Mouse (Mus musculus): ENCODE data around the gene Mroh7. TPM values are rescaled to one million over a fixed set of nuclear protein-coding genes. Genes with fewer than 3 reads are reported as not detected.

Gene Mroh7
- polyA plus RNA-seq (2015; fragmentation: Illumina TruSeq; extraction: RNeasy Lipid Tissue Mini Kit (QIAGEN cat#74804); ENCODE audit: insufficient read depth, low read depth, low replicate concordance) = 1.2 TPM

GRCm38 (mm10) chr4:106730814-106731213 is at the start of gene Mroh7:
Mroh7 (minus strand) TSS chr4:106730925.

GRCm38 (mm10) chr4:106733636-106734035 is 2.9 kb upstream of the Mroh7 start, which contains the start of gene Fam151a:
Fam151a (plus strand) TSS chr4:106733889.

GRCm38 (mm10) chr4:106678442-106679118 is 52.1 kb downstream of the Mroh7 start, which contains the start of gene Ttc4:
Ttc4 (minus strand) TSS chr4:106678944.

GRCm38 (mm10) chr4:106650833-106651527 is 79.7 kb downstream of the Mroh7 start, which contains the start of gene Pars2:
Pars2 (plus strand) TSS chr4:106651069.

Other genes with a start within 250 kb of the Mroh7 start
- gene Bsnd, start 238.6 kb downstream of the Mroh7 start, polyA plus RNA-seq (2015; fragmentation: Illumina TruSeq; extraction: RNeasy Lipid Tissue Mini Kit (QIAGEN cat#74804); ENCODE audit: insufficient read depth, low read depth, low replicate concordance) = not detected
- gene Dhcr24, start 169.9 kb downstream of the Mroh7 start, polyA plus RNA-seq (2015; fragmentation: Illumina TruSeq; extraction: RNeasy Lipid Tissue Mini Kit (QIAGEN cat#74804); ENCODE audit: insufficient read depth, low read depth, low replicate concordance) = 1.8 TPM
- not detected for gene Lexm, start 113.7 kb downstream of the Mroh7 start, polyA plus RNA-seq (2015; fragmentation: Illumina TruSeq; extraction: RNeasy Lipid Tissue Mini Kit (QIAGEN cat#74804); ENCODE audit: insufficient read depth, low read depth, low replicate concordance)
- gene Ttc22, start 108.5 kb downstream of the Mroh7 start, polyA plus RNA-seq (2015; fragmentation: Illumina TruSeq; extraction: RNeasy Lipid Tissue Mini Kit (QIAGEN cat#74804); ENCODE audit: insufficient read depth, low read depth, low replicate concordance) = 0.42 TPM
- 0.50 TPM for gene Pars2, start 79.9 kb downstream of the Mroh7 start, polyA plus RNA-seq (2015; fragmentation: Illumina TruSeq; extraction: RNeasy Lipid Tissue Mini Kit (QIAGEN cat#74804); ENCODE audit: insufficient read depth, low read depth, low replicate concordance)
- 25.2 TPM for gene Ttc4, start 52.0 kb downstream of the Mroh7 start, polyA plus RNA-seq (2015; fragmentation: Illumina TruSeq; extraction: RNeasy Lipid Tissue Mini Kit (QIAGEN cat#74804); ENCODE audit: insufficient read depth, low read depth, low replicate concordance)
- gene Fam151a, start 3.0 kb upstream of the Mroh7 start, polyA plus RNA-seq (2015; fragmentation: Illumina TruSeq; extraction: RNeasy Lipid Tissue Mini Kit (QIAGEN cat#74804); ENCODE audit: insufficient read depth, low read depth, low replicate concordance) = 8.4 TPM
- 1.9 TPM for gene Acot11, start 74.1 kb upstream of the Mroh7 start, polyA plus RNA-seq (2015; fragmentation: Illumina TruSeq; extraction: RNeasy Lipid Tissue Mini Kit (QIAGEN cat#74804); ENCODE audit: insufficient read depth, low read depth, low replicate concordance)
- 16.3 TPM for gene Ssbp3, start 179.8 kb upstream of the Mroh7 start, polyA plus RNA-seq (2015; fragmentation: Illumina TruSeq; extraction: RNeasy Lipid Tissue Mini Kit (QIAGEN cat#74804); ENCODE audit: insufficient read depth, low read depth, low replicate concordance)

Data from pancreas, adult 10 weeks (tissue).